Mouse (Mus musculus) myocyte (in vitro differentiated cells): ENCODE data around the gene Slc30a1.

ENCODE experiments used
- CEBPB ChIP-seq: IDR thresholded peaks from 2 replicates; pipeline ENCODE4 v1.6.1; 2011; ENCODE audit warnings: mild to moderate bottlenecking, moderate library complexity; ENCODE audit not compliant: poor library complexity, insufficient read depth, severe bottlenecking
- MAX ChIP-seq: IDR thresholded peaks from one replicate; pipeline ENCODE4 v1.6.1; 2011; ENCODE audit warnings: low read depth, mild to moderate bottlenecking, control low read depth
- POLR2A ChIP-seq: IDR thresholded peaks from one replicate; pipeline ENCODE4 v1.6.1; 2011; ENCODE audit warnings: low read depth, mild to moderate bottlenecking, control low read depth, moderate library complexity; ENCODE audit not compliant: insufficient read length
- POLR2AphosphoS2 ChIP-seq: IDR thresholded peaks from one replicate; pipeline ENCODE4 v1.6.1; 2011; ENCODE audit warnings: low read depth, control low read depth; ENCODE audit not compliant: insufficient read length
- REST ChIP-seq: IDR thresholded peaks from one replicate; pipeline ENCODE4 v1.6.1; 2011; ENCODE audit warnings: mild to moderate bottlenecking, control low read depth, moderate library complexity; ENCODE audit not compliant: insufficient read depth, insufficient read length
- TCF12 ChIP-seq: IDR thresholded peaks from one replicate; pipeline ENCODE4 v1.6.1; 2011; ENCODE audit warnings: mild to moderate bottlenecking, control low read depth; ENCODE audit not compliant: poor library complexity, insufficient read depth, severe bottlenecking
- TCF3 ChIP-seq: IDR thresholded peaks from one replicate; pipeline ENCODE4 v1.6.1; 2011; ENCODE audit warnings: low read depth, control low read depth; ENCODE audit not compliant: insufficient read length
- USF1 ChIP-seq: IDR thresholded peaks from one replicate; pipeline ENCODE4 v1.6.1; 2011; ENCODE audit warnings: low read depth, mild to moderate bottlenecking, control low read depth, moderate library complexity

- no peak for TF ChIP-seq TCF12
- no peak for TF ChIP-seq POLR2A
- no peak for TF ChIP-seq POLR2AphosphoS2
- no peak for TF ChIP-seq MAX
- no peak for TF ChIP-seq REST
- TF ChIP-seq USF1 = no peak
- TF ChIP-seq CEBPB = no peak
- TF ChIP-seq TCF3 = no peak
Measured at GRCm38 (mm10) chr1:191861247-191861646, 45.3 kb upstream of the Slc30a1 start.
